Mouse (Mus musculus) embryonic facial prominence, embryonic 10.5 days (tissue): ENCODE results near the gene Ppp1r14b. TPM values are rescaled to one million over a fixed set of nuclear protein-coding genes. Genes with fewer than 3 reads are reported as not detected.

ENCODE experiments used
- DNase-seq: peaks from one replicate; pipeline ENCODE4 v3.0.0-alpha.2; 2017; ENCODE audit warnings: low spot score
- H3K27ac ChIP-seq: fragments of 300-500 bp; sonication (generic); replicated peaks from 2 replicates; pipeline ENCODE4 v1.5.1; 2016; ENCODE audit warnings: mild to moderate bottlenecking
- H3K27me3 ChIP-seq: fragments of 300-500 bp; sonication (generic); replicated peaks from 2 replicates; pipeline ENCODE4 v1.6.1; 2016; ENCODE audit warnings: low read depth, mild to moderate bottlenecking; ENCODE audit not compliant: poor library complexity, severe bottlenecking
- H3K36me3 ChIP-seq: fragments of 300-500 bp; sonication (generic); replicated peaks from 2 replicates; pipeline ENCODE4 v1.6.1; 2016; ENCODE audit warnings: mild to moderate bottlenecking, moderate library complexity
- H3K4me1 ChIP-seq: fragments of 300-500 bp; sonication (generic); 2 replicates; pipeline ENCODE4 v1.6.1; 2016
- H3K4me3 ChIP-seq: fragments of 300-500 bp; sonication (generic); 2 replicates; pipeline ENCODE4 v1.5.1; 2016; ENCODE audit warnings: mild to moderate bottlenecking, moderate library complexity
- H3K9me3 ChIP-seq: fragments of 300-500 bp; sonication (generic); 2 replicates; pipeline ENCODE4 v1.6.1; 2016; ENCODE audit warnings: mild to moderate bottlenecking
- WGBS: fragments of 180-500 bp; shearing (Covaris S2); methylation state at CpG from one replicate; pipeline ENCODE4 v1.1.7; 2016; 5-methylcytosine and 5-hydroxymethylcytosine counted together
- polyA plus RNA-seq: library from polyadenylated mRNA; unstranded; fragments of >200 nt; fragmentation: Nextera tagmentation; extraction: Ambion mirVana; gene quantifications from 2 replicates; pipeline ENCODE4 v1.2.1, GENCODE M21; 2016

Ppp1r14b gene
- polyA plus RNA-seq, 1 experiment from 2014 or later = 217 TPM

DNA sequence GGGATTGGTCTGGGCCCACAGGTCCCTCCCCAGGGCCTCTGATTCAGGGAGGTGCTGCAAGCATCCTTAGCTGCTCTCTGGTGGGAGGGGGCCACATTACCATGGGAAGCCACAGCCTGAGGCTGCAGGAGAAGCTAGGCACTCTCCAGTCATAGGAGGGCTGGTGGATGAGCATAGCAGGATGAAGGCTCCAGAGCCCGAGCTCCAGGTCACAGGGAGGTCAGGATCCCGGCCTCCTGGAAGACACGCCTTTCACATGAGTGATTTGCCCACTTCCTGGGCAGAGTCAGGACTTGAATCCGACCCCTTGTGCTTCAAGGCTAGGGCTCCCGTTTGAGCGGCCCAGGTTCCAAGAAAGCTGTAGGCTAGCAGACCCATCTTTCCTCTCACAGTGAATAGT is 3.1 kb upstream of the Ppp1r14b start:
- Histone ChIP-seq H3K36me3 (peaks cover 9% of the 10 kb centered on the region), H3K27ac (peak overlapping the region; percentile 52; the same call in 1 of the 2 replicates), H3K9me3 (no peaks in the 10 kb centered on the region), H3K4me3 (peak overlapping the region; percentile 2; the same call in 1 of the 2 replicates), H3K4me1 (peaks cover 71% of the 10 kb centered on the region), H3K27me3 (peaks cover 12% of the 10 kb centered on the region)
- 30% methylated on average over 6 of the region's 6 CpGs for WGBS
- no peak for DNase-seq

DNA sequence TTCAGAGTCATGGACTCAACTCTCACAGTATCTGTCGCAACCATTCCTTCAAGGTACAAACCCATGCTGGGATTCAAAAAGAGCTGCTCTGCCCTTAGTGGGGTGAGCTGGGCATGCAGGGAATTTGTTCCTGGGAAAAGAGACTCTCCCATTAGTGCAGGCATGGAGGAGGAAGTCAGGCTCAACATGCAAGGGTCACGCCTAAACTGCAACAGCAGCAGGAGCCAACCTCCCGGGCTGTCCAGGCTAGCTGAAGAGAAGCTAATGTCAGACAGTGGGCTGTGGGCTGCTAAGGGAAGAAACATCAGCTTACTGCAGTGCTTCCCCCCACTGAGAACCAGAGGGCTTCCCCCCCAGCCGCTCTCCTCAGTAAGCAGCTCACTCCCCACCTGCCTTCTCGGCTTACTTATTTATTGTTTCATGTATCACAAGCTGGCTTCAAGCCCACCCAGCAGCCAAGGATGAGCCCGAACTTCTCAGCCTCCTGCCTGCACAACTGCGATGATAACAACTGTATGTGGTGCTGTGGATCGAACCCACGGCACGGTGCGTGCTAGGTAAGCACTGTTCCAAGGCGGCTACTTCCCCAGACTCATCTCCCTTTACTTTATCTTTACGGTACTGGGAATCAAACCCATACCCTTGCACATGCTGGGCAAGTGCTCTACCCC is 2.4 kb upstream of the Ppp1r14b start:
- no peak for DNase-seq
- WGBS = 80% methylated on average over 13 of the region's 13 CpGs
- H3K27me3 ChIP-seq = peaks cover 12% of the 10 kb centered on the region

DNA sequence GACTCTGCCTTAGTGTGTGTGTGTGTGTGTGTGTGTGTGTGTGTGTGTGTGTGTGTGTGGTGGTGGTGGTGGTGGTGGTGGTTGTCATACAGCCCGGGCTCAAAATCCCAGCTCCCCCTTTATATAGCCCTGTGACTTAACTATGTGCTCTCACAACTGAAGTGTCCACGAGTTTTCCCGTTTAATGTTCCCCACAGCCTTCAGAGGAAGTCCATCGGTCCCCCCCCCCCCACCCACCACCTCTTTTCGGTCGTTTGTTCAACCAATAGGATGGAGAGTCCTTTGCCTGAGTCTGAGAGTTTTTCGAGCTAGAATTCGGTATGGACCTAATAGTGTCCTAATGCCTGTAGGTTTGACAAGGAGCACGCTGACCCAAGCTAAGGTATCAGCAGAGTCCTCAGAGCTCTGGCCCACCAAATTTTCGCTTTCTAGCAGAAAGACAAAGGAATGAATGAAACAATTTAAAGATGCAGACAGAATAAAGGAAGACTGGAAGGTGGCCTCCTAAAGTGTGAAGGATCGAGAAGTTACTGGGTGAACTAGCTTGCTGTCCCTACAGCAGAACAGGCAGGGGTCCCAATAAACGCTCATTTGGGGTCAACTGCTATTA is 1.1 kb upstream of the Ppp1r14b start:
- Histone ChIP-seq H3K27ac (peak overlapping the region; percentile 95), H3K27me3 (peaks cover 4% of the 10 kb centered on the region), H3K9me3 (no peaks in the 10 kb centered on the region), H3K4me3 (peak overlapping the region; percentile 92), H3K36me3 (peaks cover 28% of the 10 kb centered on the region), H3K4me1 (peaks cover 79% of the 10 kb centered on the region)
- 36% methylated on average over 12 of the region's 12 CpGs for WGBS
- no peak for DNase-seq

More for the DNA sequence above, 2.4 kb upstream of the Ppp1r14b start:
- H3K36me3 ChIP-seq = peaks cover 15% of the 10 kb centered on the region
- H3K4me3 ChIP-seq = 0 out of 2 replicates have a peak overlapping the region, but pooled peaks have one; percentile 19
- no peaks in the 10 kb centered on the region for H3K9me3 ChIP-seq
- H3K4me1 ChIP-seq = peaks cover 79% of the 10 kb centered on the region
- peak overlapping the region; percentile 52; the same call in 1 of the 2 replicates for H3K27ac ChIP-seq

DNA sequence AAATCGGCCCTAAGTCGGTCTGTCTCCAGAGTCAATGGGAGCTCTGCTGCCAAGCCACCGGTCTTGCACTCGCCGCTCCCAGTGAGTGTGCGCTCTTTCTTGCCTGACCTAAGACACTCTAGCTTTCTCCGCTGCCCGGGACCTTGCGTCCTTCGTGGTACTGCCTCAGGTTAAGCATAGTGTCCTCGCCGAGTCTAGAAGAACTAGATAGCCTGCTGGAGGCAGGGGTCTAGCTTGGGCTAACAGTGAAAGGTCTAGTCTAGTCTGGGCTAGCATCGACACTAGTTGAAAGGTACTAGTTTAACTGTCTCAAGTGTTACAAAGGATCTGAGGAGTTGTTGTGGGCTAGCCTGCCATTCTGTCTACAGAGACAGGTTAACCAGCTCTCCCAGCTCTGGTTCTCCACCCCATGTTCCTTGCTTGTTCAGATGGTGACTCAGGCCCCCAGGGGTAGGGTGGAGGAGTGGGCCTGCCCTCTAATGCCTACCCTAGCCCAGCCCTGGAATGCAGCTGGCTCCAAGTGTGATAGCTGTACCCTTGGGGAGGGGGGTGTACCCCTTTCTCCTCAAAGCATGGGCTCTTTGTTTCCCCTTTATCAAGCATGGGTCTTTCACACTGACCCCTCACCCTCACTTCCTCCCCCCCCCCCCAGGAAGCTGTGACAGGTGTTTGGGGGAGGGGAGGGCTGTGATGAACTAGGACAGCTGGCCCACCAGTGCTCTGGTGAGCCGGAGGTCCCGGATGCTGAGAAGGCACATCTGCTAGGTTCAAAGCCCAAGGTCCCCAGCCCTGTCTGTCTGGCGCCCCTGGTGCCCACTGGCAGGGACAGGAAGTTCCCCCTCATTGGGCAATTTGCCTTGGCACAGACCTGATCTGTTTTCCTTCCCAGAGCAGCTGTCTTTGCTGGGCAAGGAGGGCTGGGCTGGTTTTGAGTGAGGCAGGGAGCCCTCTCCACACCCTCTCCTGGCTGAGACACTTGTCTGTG is 1.1 kb downstream of the Ppp1r14b start, which contains the start of gene Plcb3:
Plcb3 (minus strand) TSS at position 934 of the 985 bp plus-strand sequence.
- peak; percentile 79 for DNase-seq
- peaks cover 74% of the 10 kb centered on the region for H3K4me1 ChIP-seq
- H3K4me3 ChIP-seq = peak within 1 kb of the TSS; percentile 92
- no peaks in the 10 kb centered on the region; the same call in 1 of the 2 replicates for H3K27me3 ChIP-seq
- H3K9me3 ChIP-seq = no peaks in the 10 kb centered on the region
- peaks cover 33% of the 10 kb centered on the region for H3K36me3 ChIP-seq
- WGBS = under 1% methylated on average over 16 of the region's 16 CpGs
- peak within 1 kb of the TSS; percentile 95 for H3K27ac ChIP-seq

DNA sequence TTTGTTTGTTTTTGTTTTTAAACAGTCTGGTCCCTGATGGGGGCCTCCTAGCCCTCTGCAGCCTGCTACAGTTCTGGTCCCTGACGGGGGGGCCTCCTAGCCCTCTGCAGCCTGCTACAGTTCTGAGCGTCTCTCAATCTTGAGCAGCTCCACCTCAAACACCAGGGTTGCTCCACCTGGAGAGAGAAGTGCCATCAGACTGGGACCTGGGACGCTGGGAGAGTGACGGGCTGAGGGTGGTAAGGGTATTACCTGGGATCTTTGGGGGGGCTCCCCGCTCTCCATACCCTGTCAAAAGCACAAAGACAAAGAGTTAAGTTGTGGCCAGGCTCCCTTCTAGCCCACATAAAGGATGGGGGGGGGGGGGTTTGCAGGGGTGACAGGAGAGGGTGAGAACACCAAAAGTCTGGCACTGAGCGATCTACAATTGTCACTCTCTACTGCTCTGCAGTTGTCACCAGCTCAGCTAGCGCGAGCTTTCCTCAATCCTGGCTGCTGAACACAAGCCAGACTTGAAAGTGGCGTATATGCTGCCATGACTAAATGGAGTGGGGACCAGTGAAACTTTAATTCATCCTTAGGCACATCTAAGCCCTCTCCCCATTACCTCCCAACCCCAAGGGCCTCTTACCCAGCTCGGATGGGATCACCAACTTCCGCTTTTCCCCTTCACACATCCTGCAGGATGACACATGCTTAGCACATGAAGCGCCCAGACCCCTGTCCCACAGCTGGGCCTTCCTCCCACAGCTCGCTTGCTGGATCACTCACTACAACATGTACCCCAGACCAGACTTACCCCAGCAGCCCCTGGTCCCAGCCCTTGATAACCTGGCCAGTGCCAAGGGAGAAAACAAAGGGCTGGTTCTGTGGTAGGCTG is 3.2 kb downstream of the Ppp1r14b start:
- no peak for DNase-seq
- peaks cover 47% of the 10 kb centered on the region for H3K36me3 ChIP-seq
- H3K27ac ChIP-seq = peak overlapping the region; percentile 40; the same call in 1 of the 2 replicates
- no peaks in the 10 kb centered on the region for H3K27me3 ChIP-seq
- no peaks in the 10 kb centered on the region for H3K9me3 ChIP-seq
- peaks cover 60% of the 10 kb centered on the region for H3K4me1 ChIP-seq
- WGBS = 90% methylated on average over 13 of the region's 13 CpGs
- H3K4me3 ChIP-seq = peak overlapping the region; percentile 92

DNA sequence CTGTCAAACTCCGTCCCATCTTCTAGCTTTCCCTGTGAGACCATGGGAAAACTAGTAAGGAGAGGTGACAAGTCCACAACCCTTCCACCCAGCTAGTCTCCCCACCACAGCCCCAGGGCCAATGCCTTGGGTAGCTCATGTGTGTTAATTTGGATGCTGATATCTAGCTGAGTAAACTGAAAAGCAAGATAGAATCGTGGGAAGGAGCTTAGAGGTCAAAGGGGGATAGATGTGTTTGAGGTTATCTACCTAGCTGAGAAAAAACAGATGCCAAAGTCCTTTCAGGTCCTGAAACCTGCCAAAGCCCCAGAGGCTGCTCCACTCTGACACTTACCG is 3.8 kb downstream of the Ppp1r14b start:
- H3K27me3 ChIP-seq = no peaks in the 10 kb centered on the region
- H3K36me3 ChIP-seq = peaks cover 53% of the 10 kb centered on the region
- no peaks in the 10 kb centered on the region for H3K9me3 ChIP-seq
- WGBS = 58% methylated on average over 3 of the region's 3 CpGs
- 0 out of 2 replicates have a peak overlapping the region, but pooled peaks have one; percentile 40 for H3K27ac ChIP-seq
- peak overlapping the region; percentile 92 for H3K4me3 ChIP-seq
- no peak for DNase-seq
- H3K4me1 ChIP-seq = peaks cover 57% of the 10 kb centered on the region

DNA sequence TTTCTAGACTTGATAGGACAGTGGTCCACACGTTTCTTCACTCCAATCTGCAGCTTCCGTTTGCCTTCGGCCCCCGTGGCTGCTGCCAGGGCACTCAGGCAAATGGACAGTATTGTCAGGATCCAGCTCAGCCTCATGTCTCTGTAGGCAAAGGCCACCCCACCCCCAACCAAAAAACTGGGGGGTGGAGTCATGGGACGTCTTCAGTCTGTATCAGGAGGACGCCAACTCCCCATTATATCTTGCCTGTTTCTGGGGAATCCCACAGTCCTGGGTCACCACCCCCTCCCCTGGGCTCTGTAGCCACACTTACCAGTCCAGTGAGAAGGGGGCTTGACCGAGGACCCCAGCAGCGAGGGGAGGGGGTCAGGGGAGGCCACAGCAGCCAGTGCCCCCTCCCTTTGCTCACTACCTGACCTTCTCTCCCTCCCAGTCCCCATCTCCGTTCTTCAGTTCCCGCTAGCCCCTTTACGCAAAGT is 4.3 kb downstream of the Ppp1r14b start:
- no peaks in the 10 kb centered on the region for H3K9me3 ChIP-seq
- peak overlapping the region; percentile 92 for H3K4me3 ChIP-seq
- DNase-seq = peak; percentile 37
- H3K36me3 ChIP-seq = peaks cover 57% of the 10 kb centered on the region
- 13% methylated on average over 11 of the region's 11 CpGs for WGBS
- H3K4me1 ChIP-seq = peaks cover 53% of the 10 kb centered on the region
- H3K27me3 ChIP-seq = no peaks in the 10 kb centered on the region
- peak overlapping the region; percentile 98 for H3K27ac ChIP-seq

DNA sequence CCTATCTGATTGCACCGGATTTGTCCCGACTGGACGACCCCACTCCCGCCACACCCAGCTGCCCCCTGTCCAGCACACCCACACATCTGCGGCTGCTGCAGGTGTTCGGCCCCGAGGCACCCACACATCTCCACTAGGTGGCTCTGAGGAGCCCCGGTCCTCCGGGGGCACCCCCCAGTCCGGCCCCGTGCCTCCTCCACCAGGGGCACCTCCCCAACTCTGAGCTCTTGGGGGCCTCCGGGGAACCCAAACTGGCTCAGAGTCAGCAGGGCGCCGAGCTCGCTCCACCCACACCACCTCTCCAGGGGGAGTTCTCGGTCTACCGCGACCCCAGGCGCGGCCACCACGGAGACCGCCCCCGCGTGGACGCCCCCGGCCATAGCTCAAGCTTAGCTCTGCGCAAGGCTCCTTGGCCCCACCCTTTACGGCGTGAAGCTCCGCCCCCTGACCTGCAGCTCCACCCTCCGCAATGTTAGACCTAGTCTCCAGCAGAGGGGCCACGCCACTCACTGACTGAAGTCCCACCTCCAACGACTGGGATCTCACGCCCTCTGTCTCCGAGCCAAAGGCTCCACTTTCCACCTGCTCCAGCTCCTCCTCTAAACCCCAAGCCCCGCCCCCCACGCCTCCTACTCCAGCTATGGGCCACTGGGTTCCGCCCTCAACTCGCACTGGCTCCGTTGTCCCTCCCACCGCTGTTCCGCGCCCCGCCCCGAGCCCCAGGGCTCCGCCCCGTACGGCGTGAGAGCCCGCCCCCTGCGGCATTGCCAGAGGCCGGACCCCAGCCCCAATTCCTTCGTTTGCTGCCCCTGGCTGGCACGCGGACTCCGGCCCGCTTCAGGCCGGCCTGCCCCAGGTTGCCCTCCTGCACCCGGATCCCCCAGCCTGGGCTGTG is 5.0 kb downstream of the Ppp1r14b start:
- DNase-seq = peak; percentile 100
- H3K9me3 ChIP-seq = no peaks in the 10 kb centered on the region
- H3K36me3 ChIP-seq = peaks cover 63% of the 10 kb centered on the region
- H3K4me1 ChIP-seq = peaks cover 52% of the 10 kb centered on the region
- peak overlapping the region; percentile 92 for H3K4me3 ChIP-seq
- under 1% methylated on average over 59 of the region's 59 CpGs for WGBS
- H3K27me3 ChIP-seq = no peaks in the 10 kb centered on the region
- peak overlapping the region; percentile 98 for H3K27ac ChIP-seq

DNA sequence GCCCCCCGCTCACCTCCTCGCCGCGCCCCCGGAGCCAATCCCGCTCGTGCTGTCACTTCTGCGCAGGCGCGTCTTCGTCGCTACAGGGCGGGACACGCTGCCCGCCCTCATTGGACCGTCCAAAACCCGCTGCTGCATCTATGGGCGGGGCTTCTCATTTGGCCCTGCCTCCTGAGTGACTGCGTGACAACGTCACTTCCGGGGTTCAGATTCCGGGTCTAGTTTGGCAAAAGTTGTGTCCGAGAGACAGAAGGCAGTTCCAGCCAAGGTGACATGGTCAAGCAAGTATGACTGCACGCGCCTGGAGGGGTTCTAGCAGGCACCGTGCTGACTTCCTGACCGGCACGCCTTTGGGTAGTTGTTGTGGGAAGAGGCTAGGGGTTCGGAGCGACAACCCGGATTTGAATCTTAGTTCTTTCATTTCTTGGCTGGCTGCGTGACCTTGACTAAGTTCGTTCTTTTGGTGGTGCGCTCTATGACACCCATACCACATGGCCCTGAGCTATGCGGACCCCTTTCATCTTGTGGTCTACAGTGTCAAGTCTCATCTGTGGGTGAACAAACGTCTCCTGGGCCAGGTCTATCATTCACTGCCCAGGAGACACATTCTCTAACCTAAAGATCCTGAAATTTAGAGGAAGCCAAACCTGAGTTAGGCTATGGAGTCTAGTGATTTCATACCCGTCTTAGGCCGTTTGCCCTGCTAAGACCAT is 5.8 kb downstream of the Ppp1r14b start, which contains the start of gene Fkbp2:
Fkbp2 (minus strand) TSS at position 121 of the 713 bp plus-strand sequence.
- no peaks in the 10 kb centered on the region for H3K27me3 ChIP-seq
- H3K4me3 ChIP-seq = peak within 1 kb of the TSS; percentile 92
- no peaks in the 10 kb centered on the region for H3K9me3 ChIP-seq
- H3K27ac ChIP-seq = peak within 1 kb of the TSS; percentile 98
- peaks cover 71% of the 10 kb centered on the region for H3K36me3 ChIP-seq
- peak; percentile 98 for DNase-seq
- H3K4me1 ChIP-seq = peaks cover 52% of the 10 kb centered on the region
- 2% methylated on average over 38 of the region's 38 CpGs for WGBS

DNA sequence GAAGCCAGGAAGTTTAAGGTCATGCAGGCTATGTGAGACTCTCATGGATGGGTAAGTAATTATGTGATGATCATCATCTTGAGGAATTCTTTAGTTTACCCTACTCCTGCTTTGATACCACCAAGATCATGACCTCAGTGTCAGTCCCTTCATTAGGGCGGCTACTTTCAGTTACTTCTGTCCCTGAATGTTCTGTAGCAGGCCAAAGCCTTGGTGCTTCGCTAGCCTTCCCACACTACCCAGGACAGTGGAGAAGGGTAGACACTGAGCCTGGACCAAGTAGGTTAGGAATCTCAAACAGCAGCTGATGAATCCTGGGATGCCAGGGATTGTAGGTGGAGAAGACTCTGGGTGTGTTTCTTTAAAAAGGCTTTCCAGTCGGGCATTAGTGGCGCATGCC is 6.7 kb downstream of the Ppp1r14b start:
- peak overlapping the region; percentile 92 for H3K4me3 ChIP-seq
- 92% methylated on average over 4 of the region's 4 CpGs for WGBS
- no peak overlapping the region for H3K27ac ChIP-seq
- peaks cover 72% of the 10 kb centered on the region for H3K36me3 ChIP-seq
- H3K9me3 ChIP-seq = no peaks in the 10 kb centered on the region
- DNase-seq = no peak
- H3K27me3 ChIP-seq = no peaks in the 10 kb centered on the region
- H3K4me1 ChIP-seq = peaks cover 50% of the 10 kb centered on the region
